Mouse (Mus musculus): Measurements from ENCODE around the gene Kdm7a. TPM values are rescaled to one million over a fixed set of nuclear protein-coding genes. Genes with fewer than 3 reads are reported as not detected.

Kdm7a gene
- polyA plus RNA-seq, 1 experiment from 2014 or later: 9.7 TPM

- peak overlapping the region; percentile 31; the same call in 1 of the 2 replicates for H3K9ac ChIP-seq
- H3K27ac ChIP-seq (replicated peaks): no peak overlapping the region
- H3K4me3 ChIP-seq: peak overlapping the region; percentile 99; the same call in 1 of the 2 replicates
- no peak for ATAC-seq (ENCODE audit: low read depth)
- peaks cover 24% of the 10 kb centered on the region for H3K4me1 ChIP-seq (replicated peaks)
- no peaks in the 10 kb centered on the region for H3K36me3 ChIP-seq
- WGBS: 59% methylated on average over 4 of the region's 4 CpGs
- H3K4me2 ChIP-seq: peak overlapping the region; percentile 79
- H3K27me3 ChIP-seq: no peaks in the 10 kb centered on the region
- no peaks in the 10 kb centered on the region for H3K9me3 ChIP-seq
Measured at GRCm38 (mm10) chr6:39204444-39204843, 2.1 kb downstream of the Kdm7a start.

GRCm38 (mm10) chr6:39203236-39203635, 3.4 kb downstream of the Kdm7a start:
- Histone ChIP-seq H3K27ac (replicated peaks) (no peak overlapping the region), H3K4me3 (no peak overlapping the region), H3K9me3 (no peaks in the 10 kb centered on the region), H3K27me3 (no peaks in the 10 kb centered on the region), H3K36me3 (no peaks in the 10 kb centered on the region), H3K9ac (no peak overlapping the region), H3K4me1 (replicated peaks) (peaks cover 24% of the 10 kb centered on the region), H3K4me2 (no peak overlapping the region)
- ATAC-seq (ENCODE audit: low read depth): no peak
- 82% methylated on average over 4 of the region's 4 CpGs for WGBS

- no peaks in the 10 kb centered on the region for H3K9me3 ChIP-seq
- peaks cover 4% of the 10 kb centered on the region for H3K4me1 ChIP-seq (replicated peaks)
- H3K4me3 ChIP-seq: no peak overlapping the region
- 0 out of 2 replicates have a peak, but pooled peaks cover 5% of the 10 kb centered on the region for H3K36me3 ChIP-seq
- H3K4me2 ChIP-seq: no peak overlapping the region
- H3K27ac ChIP-seq (replicated peaks): no peak overlapping the region
- H3K9ac ChIP-seq: no peak overlapping the region
- ATAC-seq (ENCODE audit: low read depth): no peak
- WGBS: 87% methylated on average over 5 of the region's 5 CpGs
- H3K27me3 ChIP-seq: no peaks in the 10 kb centered on the region
Measured at GRCm38 (mm10) chr6:39193006-39193405, 13.6 kb downstream of the Kdm7a start.

- Histone ChIP-seq H3K27me3 (no peaks in the 10 kb centered on the region), H3K9me3 (no peaks in the 10 kb centered on the region), H3K9ac (no peak overlapping the region), H3K4me3 (no peak overlapping the region), H3K27ac (replicated peaks) (no peak overlapping the region), H3K4me2 (no peak overlapping the region), H3K36me3 (0 out of 2 replicates have a peak, but pooled peaks cover 5% of the 10 kb centered on the region), H3K4me1 (replicated peaks) (peaks cover 7% of the 10 kb centered on the region)
- WGBS: 87% methylated on average over 2 of the region's 2 CpGs
- ATAC-seq (ENCODE audit: low read depth): no peak
Measured at GRCm38 (mm10) chr6:39191518-39191917, 15.1 kb downstream of the Kdm7a start.

- 0 out of 2 replicates have a peak, but pooled peaks cover 5% of the 10 kb centered on the region for H3K36me3 ChIP-seq
Measured at GRCm38 (mm10) chr6:39187227-39187626, 19.4 kb downstream of the Kdm7a start.

GRCm38 (mm10) chr6:39169089-39169488, 37.5 kb downstream of the Kdm7a start:
- WGBS: 93% methylated on average over 1 of the region's 1 CpGs
- Histone ChIP-seq H3K4me3 (no peak overlapping the region), H3K27me3 (no peaks in the 10 kb centered on the region), H3K36me3 (peaks cover 25% of the 10 kb centered on the region), H3K27ac (replicated peaks) (no peak overlapping the region), H3K4me2 (no peak overlapping the region), H3K4me1 (replicated peaks) (no peaks in the 10 kb centered on the region), H3K9me3 (no peaks in the 10 kb centered on the region), H3K9ac (no peak overlapping the region)
- no peak for ATAC-seq (ENCODE audit: low read depth)

More at GRCm38 (mm10) chr6:39187227-39187626, 19.4 kb downstream of the Kdm7a start:
- Histone ChIP-seq H3K4me3 (no peak overlapping the region), H3K27me3 (no peaks in the 10 kb centered on the region), H3K9me3 (no peaks in the 10 kb centered on the region), H3K9ac (no peak overlapping the region), H3K4me1 (replicated peaks) (peaks cover 7% of the 10 kb centered on the region; the same call in 1 of the 2 replicates), H3K27ac (replicated peaks) (no peak overlapping the region), H3K4me2 (no peak overlapping the region)
- WGBS: 31% methylated on average over 2 of the region's 2 CpGs
- no peak for ATAC-seq (ENCODE audit: low read depth)

- peaks cover 47% of the 10 kb centered on the region for H3K36me3 ChIP-seq
Measured at GRCm38 (mm10) chr6:39164891-39165290, 41.7 kb downstream of the Kdm7a start.

GRCm38 (mm10) chr6:39161975-39162374, 44.6 kb downstream of the Kdm7a start:
- no peak for ATAC-seq (ENCODE audit: low read depth)
- Histone ChIP-seq H3K9ac (no peak overlapping the region), H3K4me1 (replicated peaks) (no peaks in the 10 kb centered on the region), H3K27me3 (no peaks in the 10 kb centered on the region), H3K27ac (replicated peaks) (no peak overlapping the region), H3K9me3 (no peaks in the 10 kb centered on the region), H3K4me2 (no peak overlapping the region), H3K4me3 (no peak overlapping the region), H3K36me3 (peaks cover 40% of the 10 kb centered on the region)
- 94% methylated on average over 6 of the region's 6 CpGs for WGBS

More at GRCm38 (mm10) chr6:39164891-39165290, 41.7 kb downstream of the Kdm7a start:
- H3K9ac ChIP-seq: no peak overlapping the region
- H3K27me3 ChIP-seq: no peaks in the 10 kb centered on the region
- H3K4me2 ChIP-seq: no peak overlapping the region
- 96% methylated on average over 1 of the region's 1 CpGs for WGBS
- H3K4me1 ChIP-seq (replicated peaks): no peaks in the 10 kb centered on the region
- H3K27ac ChIP-seq (replicated peaks): no peak overlapping the region
- no peak overlapping the region for H3K4me3 ChIP-seq
- H3K9me3 ChIP-seq: no peaks in the 10 kb centered on the region
- ATAC-seq (ENCODE audit: low read depth): no peak

GRCm38 (mm10) chr6:39146041-39146440, 60.5 kb downstream of the Kdm7a start:
- Histone ChIP-seq H3K9ac (no peak overlapping the region), H3K4me1 (replicated peaks) (no peaks in the 10 kb centered on the region), H3K36me3 (peaks cover 74% of the 10 kb centered on the region), H3K4me3 (no peak overlapping the region), H3K9me3 (no peaks in the 10 kb centered on the region), H3K27ac (replicated peaks) (no peak overlapping the region), H3K27me3 (no peaks in the 10 kb centered on the region), H3K4me2 (no peak overlapping the region)
- ATAC-seq (ENCODE audit: low read depth): no peak
- WGBS: 61% methylated on average over 6 of the region's 6 CpGs

GRCm38 (mm10) chr6:39132556-39132955, 74.0 kb downstream of the Kdm7a start:
- 71% methylated on average over 5 of the region's 5 CpGs for WGBS
- Histone ChIP-seq H3K4me2 (no peak overlapping the region), H3K36me3 (peaks cover 32% of the 10 kb centered on the region), H3K4me3 (no peak overlapping the region), H3K27ac (replicated peaks) (no peak overlapping the region), H3K4me1 (replicated peaks) (no peaks in the 10 kb centered on the region), H3K9ac (no peak overlapping the region), H3K27me3 (no peaks in the 10 kb centered on the region), H3K9me3 (peaks cover 7% of the 10 kb centered on the region; the same call in 1 of the 2 replicates)
- ATAC-seq (ENCODE audit: low read depth): no peak

- Histone ChIP-seq H3K4me2 (no peak overlapping the region), H3K27ac (replicated peaks) (no peak overlapping the region), H3K9ac (no peak overlapping the region), H3K9me3 (peaks cover 13% of the 10 kb centered on the region; the same call in 1 of the 2 replicates), H3K27me3 (no peaks in the 10 kb centered on the region), H3K4me3 (no peak overlapping the region), H3K4me1 (replicated peaks) (no peaks in the 10 kb centered on the region), H3K36me3 (peaks cover 32% of the 10 kb centered on the region)
- ATAC-seq (ENCODE audit: low read depth): no peak
- WGBS: 36% methylated on average over 4 of the region's 4 CpGs
Measured at GRCm38 (mm10) chr6:39131480-39131879, 75.1 kb downstream of the Kdm7a start.

GRCm38 (mm10) chr6:39124719-39125118, 81.9 kb downstream of the Kdm7a start:
- 0 out of 2 replicates have a peak, but pooled peaks cover 4% of the 10 kb centered on the region for H3K27me3 ChIP-seq
- no peak overlapping the region for H3K27ac ChIP-seq (replicated peaks)
- H3K9me3 ChIP-seq: peaks cover 13% of the 10 kb centered on the region; the same call in 1 of the 2 replicates
- no peak overlapping the region for H3K9ac ChIP-seq
- no peak for ATAC-seq (ENCODE audit: low read depth)
- H3K4me3 ChIP-seq: no peak overlapping the region
- H3K4me2 ChIP-seq: no peak overlapping the region
- H3K4me1 ChIP-seq (replicated peaks): no peaks in the 10 kb centered on the region
- no peaks in the 10 kb centered on the region for H3K36me3 ChIP-seq

GRCm38 (mm10) chr6:39120685-39121084, 85.9 kb downstream of the Kdm7a start:
- Histone ChIP-seq H3K27ac (replicated peaks) (no peak overlapping the region), H3K4me1 (replicated peaks) (peaks cover 13% of the 10 kb centered on the region; the same call in 1 of the 2 replicates), H3K4me3 (no peak overlapping the region), H3K9ac (no peak overlapping the region), H3K27me3 (peaks cover 42% of the 10 kb centered on the region), H3K9me3 (no peaks in the 10 kb centered on the region), H3K36me3 (no peaks in the 10 kb centered on the region), H3K4me2 (no peak overlapping the region)
- 69% methylated on average over 3 of the region's 3 CpGs for WGBS
- no peak for ATAC-seq (ENCODE audit: low read depth)

Data from neural tube, embryonic 13.5 days (tissue).